Mouse (Mus musculus) brain, embryonic 14.5 days (tissue): ENCODE measurements at regions not wholly inside any gene's neighbourhood (a gene's known extent, or its start where the extent isn't known, plus 50 kb on each side); places are given as distances from the start of the nearest gene placed in this dataset.

Experiments used
- CTCF ChIP-seq: fragments of 200-500 bp; IDR thresholded peaks from 2 replicates; pipeline ENCODE4 v1.5.1; 2012; ENCODE audit warnings: inconsistent platforms, mild to moderate bottlenecking, moderate library complexity, borderline replicate concordance; ENCODE audit not compliant: insufficient read depth, insufficient read length; ENCODE audit errors: extremely low read depth
- POLR2A ChIP-seq: fragments of 200-500 bp; IDR thresholded peaks from 2 replicates; pipeline ENCODE4 v1.6.1; 2012; ENCODE audit warnings: mild to moderate bottlenecking, inconsistent platforms, borderline replicate concordance; ENCODE audit not compliant: poor library complexity, insufficient read depth, insufficient read length, severe bottlenecking; ENCODE audit errors: extremely low read depth

- no peak for TF ChIP-seq POLR2A
- TF ChIP-seq CTCF: no peak
Observed at GRCm38 (mm10) chr19:54730296-54730695, 396.7 kb downstream of the Gpam start.
